Mouse (Mus musculus): ENCODE measurements at regions not wholly inside any gene's neighbourhood (a gene's known extent, or its start where the extent isn't known, plus 50 kb on each side); places are given as distances from the start of the nearest gene placed in this dataset.

DNA sequence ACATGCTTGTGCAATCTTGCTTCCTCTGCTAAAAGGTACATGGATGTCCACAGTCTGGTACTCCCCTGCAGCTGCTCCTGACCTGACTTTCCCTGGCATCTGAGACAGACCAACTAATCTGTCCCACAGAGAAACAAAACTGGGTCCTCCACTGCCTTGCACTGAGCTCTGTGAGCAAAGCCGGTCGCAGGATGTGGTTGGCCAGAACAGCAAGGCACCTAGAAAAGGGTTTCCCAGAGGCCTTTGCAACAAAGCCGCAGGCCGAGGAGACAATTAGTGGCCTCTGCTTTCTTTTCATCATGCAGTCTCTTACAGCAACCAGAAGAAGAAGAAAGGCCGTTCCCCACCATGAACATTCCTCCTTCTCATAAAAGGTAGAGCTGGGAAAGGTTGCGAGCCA lies 246.1 kb downstream of the 3110018I06Rik start:
- DNase-seq (no peak), ATAC-seq (ENCODE audit: insufficient read depth) (no peak)
- H3K4me2 ChIP-seq: no peak overlapping the region
- H3K36me3 ChIP-seq (ENCODE audit: insufficient read depth): no peaks in the 10 kb centered on the region
- TF ChIP-seq CTCF (IDR thresholded peaks at IDR 0.05; ENCODE audit: low read depth): no peak
- no peaks in the 10 kb centered on the region for H3K9me3 ChIP-seq (ENCODE audit: low read depth, low read length)
- no peak overlapping the region for H3K9ac ChIP-seq
- H3K4me3 ChIP-seq (ENCODE audit: low read depth, low read length): no peak overlapping the region
- H3K27me3 ChIP-seq (ENCODE audit: insufficient read depth, low read length): no peaks in the 10 kb centered on the region
- no peak overlapping the region for H3K27ac ChIP-seq (ENCODE audit: low read depth)
- WGBS: 91% methylated on average over 6 of the region's 6 CpGs
- H3K4me1 ChIP-seq (ENCODE audit: insufficient read depth): no peaks in the 10 kb centered on the region

DNA sequence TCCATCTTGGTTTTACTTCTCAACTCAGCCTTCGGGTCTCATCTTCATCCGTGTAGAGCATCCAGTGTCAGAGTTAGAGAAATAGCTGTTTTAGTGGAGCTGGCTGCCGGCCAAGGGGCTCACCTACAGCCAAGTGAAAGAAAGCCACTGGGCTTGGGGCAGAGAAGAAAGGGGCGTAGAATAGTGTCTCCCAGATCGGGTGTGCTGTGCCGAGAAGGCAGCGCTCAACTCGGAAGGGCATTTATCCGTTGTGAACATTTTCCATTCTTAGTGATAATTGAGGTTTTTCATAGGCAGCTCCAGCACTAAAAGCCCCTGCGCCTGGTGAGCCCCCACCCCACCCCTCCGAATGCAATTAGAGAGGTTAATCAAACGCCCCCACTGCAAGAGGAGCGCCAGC lies 254.2 kb downstream of the 3110018I06Rik start:
- DNase-seq (no peak), ATAC-seq (ENCODE audit: insufficient read depth) (no peak)
- no peak overlapping the region for H3K27ac ChIP-seq (ENCODE audit: low read depth)
- no peaks in the 10 kb centered on the region for H3K27me3 ChIP-seq (ENCODE audit: insufficient read depth, low read length)
- H3K4me3 ChIP-seq (ENCODE audit: low read depth, low read length): no peak overlapping the region
- no peaks in the 10 kb centered on the region for H3K9me3 ChIP-seq (ENCODE audit: low read depth, low read length)
- 68% methylated on average over 13 of the region's 13 CpGs for WGBS
- H3K4me1 ChIP-seq (ENCODE audit: insufficient read depth): no peaks in the 10 kb centered on the region
- H3K36me3 ChIP-seq (ENCODE audit: insufficient read depth): no peaks in the 10 kb centered on the region
- no peak for TF ChIP-seq CTCF (IDR thresholded peaks at IDR 0.05; ENCODE audit: low read depth)
- no peak overlapping the region for H3K9ac ChIP-seq
- no peak overlapping the region for H3K4me2 ChIP-seq

DNA sequence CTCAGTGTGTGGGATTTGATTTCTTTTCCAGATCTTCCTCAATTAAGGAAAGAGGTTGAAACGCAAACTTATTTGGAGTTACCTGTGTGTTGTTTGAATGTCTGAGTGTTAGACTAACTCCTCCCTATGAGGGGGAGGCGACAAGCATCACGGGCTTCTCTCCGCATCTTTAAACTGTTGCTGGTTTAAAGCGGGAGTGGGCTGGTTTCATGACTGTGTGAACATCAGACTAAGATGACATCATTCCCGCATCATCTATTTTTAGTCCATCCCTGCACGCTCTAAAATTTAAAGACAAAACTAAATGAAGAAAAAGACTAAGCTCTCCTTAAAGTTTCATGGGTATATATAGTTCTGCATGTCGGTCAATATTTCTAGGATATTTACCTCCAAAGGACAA lies 256.4 kb downstream of the 3110018I06Rik start:
- ATAC-seq (ENCODE audit: insufficient read depth): no peak
- H3K9me3 ChIP-seq (ENCODE audit: low read depth, low read length): no peaks in the 10 kb centered on the region
- no peak for DNase-seq
- TF ChIP-seq CTCF (IDR thresholded peaks at IDR 0.05; ENCODE audit: low read depth): no peak
- no peak overlapping the region for H3K27ac ChIP-seq (ENCODE audit: low read depth)
- no peak overlapping the region for H3K9ac ChIP-seq
- no peak overlapping the region for H3K4me3 ChIP-seq (ENCODE audit: low read depth, low read length)
- H3K4me2 ChIP-seq: no peak overlapping the region
- H3K27me3 ChIP-seq (ENCODE audit: insufficient read depth, low read length): no peaks in the 10 kb centered on the region
- 79% methylated on average over 8 of the region's 8 CpGs for WGBS
- H3K36me3 ChIP-seq (ENCODE audit: insufficient read depth): no peaks in the 10 kb centered on the region
- H3K4me1 ChIP-seq (ENCODE audit: insufficient read depth): 0 out of 2 replicates have a peak, but pooled peaks cover 5% of the 10 kb centered on the region

DNA sequence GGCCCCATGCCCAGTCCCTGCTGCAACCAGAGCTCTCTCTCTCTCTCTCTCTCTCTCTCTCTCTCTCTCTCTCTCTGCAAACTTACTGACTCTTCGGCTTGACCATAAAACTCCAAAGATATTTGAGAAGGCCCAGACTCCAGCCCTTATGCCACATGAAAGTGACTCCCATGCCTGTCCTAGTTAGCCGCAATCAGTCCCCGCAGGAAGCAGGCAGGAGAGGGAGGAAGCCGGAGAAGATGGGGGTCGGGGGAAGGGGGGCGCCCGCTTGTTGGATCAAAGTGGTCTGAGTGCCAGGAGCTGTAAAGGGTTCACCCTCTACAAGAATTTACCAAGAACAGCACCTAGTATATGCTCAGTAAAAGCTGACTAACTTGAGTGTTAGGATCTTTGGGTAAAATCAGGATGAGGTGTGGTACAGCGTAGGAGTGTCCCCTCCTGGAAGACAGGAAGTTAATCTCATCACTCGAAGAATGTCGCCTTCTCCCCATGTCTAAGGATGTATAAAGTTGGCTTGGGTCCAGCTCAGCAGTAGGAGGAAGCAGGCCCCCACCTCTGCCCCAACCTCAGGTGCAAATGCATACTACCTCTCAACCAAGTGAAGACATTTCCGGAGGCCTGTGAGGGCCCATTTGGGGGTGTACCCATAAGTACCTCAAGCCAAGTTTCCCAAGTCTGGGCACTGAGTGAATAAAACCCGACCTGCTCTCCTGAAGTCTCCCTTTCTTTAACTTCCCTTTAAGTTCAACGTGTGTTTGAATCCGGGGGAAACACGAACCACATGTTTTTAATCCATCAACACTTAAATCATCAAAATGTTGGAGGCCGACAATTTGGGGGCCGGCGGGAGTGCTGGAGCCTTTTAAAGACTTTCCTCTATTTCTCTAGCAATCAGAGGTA lies 254.7 kb downstream of the Bcl11b start:
- WGBS: 49% methylated on average over 18 of the region's 18 CpGs
- DNase-seq (peak; percentile 64), ATAC-seq (ENCODE audit: insufficient read depth) (no peak)
- TF ChIP-seq CTCF (IDR thresholded peaks at IDR 0.05; ENCODE audit: low read depth): no peak
- Histone ChIP-seq H3K9ac (no peak overlapping the region), H3K4me3 (ENCODE audit: low read depth, low read length) (no peak overlapping the region), H3K4me1 (ENCODE audit: insufficient read depth) (0 out of 2 replicates have a peak, but pooled peaks cover 5% of the 10 kb centered on the region), H3K4me2 (no peak overlapping the region), H3K36me3 (ENCODE audit: insufficient read depth) (no peaks in the 10 kb centered on the region), H3K27ac (ENCODE audit: low read depth) (no peak overlapping the region), H3K9me3 (ENCODE audit: low read depth, low read length) (no peaks in the 10 kb centered on the region), H3K27me3 (ENCODE audit: insufficient read depth, low read length) (no peaks in the 10 kb centered on the region)

DNA sequence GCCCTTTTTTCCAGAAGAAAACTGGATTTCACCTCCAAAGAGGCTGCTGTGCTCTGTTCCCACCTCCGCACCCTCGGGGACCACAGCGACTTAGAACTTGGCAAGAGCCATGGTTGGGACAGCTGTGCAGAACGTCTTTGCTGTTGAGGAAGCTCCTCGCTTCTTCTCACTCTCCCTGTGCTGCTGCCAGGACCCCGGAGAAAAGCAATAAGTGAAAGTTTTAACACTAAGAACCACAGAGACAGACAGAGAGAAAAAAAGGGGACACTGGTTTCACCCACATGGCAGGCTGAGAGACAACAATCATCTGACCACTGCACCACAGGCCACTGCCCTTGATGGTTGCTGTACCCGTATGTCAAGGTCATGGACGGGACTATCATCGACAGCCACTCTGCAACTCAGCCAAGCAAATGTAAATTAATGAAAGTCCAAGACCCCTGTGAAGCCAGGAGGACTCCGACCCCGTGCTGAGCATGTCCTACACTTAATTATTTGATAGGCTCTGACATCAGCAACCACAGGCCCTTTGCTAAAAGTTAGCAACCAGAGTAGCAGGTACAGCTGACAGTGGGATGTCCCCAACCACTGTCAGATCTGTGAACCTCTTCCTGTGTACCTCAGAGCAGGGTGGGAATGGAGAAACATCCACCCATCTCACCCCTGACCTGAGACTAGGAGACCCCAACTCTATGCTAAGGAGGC lies 253.9 kb downstream of the Bcl11b start:
- H3K9ac ChIP-seq: no peak overlapping the region
- no peaks in the 10 kb centered on the region for H3K27me3 ChIP-seq (ENCODE audit: insufficient read depth, low read length)
- no peaks in the 10 kb centered on the region for H3K9me3 ChIP-seq (ENCODE audit: low read depth, low read length)
- WGBS: 50% methylated on average over 11 of the region's 11 CpGs
- H3K4me2 ChIP-seq: no peak overlapping the region
- no peak for ATAC-seq (ENCODE audit: insufficient read depth)
- no peak overlapping the region for H3K27ac ChIP-seq (ENCODE audit: low read depth)
- 0 out of 2 replicates have a peak, but pooled peaks cover 5% of the 10 kb centered on the region for H3K4me1 ChIP-seq (ENCODE audit: insufficient read depth)
- no peak overlapping the region for H3K4me3 ChIP-seq (ENCODE audit: low read depth, low read length)
- H3K36me3 ChIP-seq (ENCODE audit: insufficient read depth): no peaks in the 10 kb centered on the region
- no peak for DNase-seq
- no peak for TF ChIP-seq CTCF (IDR thresholded peaks at IDR 0.05; ENCODE audit: low read depth)

DNA sequence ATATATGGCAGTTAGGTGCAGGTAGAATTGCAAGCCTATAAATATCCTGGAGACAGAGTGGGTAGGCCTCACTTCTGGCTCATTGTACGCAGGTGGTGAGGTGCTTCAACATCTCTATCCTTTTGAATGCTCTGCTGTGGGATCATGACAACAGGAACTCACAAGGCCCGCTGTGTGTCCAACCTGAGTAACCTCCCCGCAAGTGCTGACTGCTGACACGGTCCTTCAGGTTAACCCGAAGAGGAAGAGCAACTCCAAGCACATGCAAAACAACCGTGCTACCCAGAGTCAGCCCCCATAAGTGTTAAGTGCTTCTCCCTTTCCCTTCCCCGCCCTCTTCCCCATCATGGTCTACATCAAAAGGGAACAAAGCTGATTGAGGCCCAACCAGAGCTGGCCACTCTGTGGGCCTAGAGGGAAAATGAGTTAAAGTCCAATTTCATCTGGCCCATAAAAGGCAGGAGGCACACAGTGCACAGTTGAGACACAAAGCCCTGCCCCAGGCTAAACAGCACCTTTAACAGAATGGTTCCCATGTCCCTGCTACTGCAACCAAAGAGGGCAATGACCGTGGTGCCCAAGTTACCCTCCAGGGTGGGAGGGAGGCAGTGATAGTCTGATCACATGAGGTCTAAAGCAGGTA lies 253.0 kb downstream of the Bcl11b start:
- Histone ChIP-seq H3K9ac (no peak overlapping the region), H3K4me1 (ENCODE audit: insufficient read depth) (0 out of 2 replicates have a peak, but pooled peaks cover 9% of the 10 kb centered on the region), H3K4me3 (ENCODE audit: low read depth, low read length) (no peak overlapping the region), H3K36me3 (ENCODE audit: insufficient read depth) (no peaks in the 10 kb centered on the region), H3K27ac (ENCODE audit: low read depth) (no peak overlapping the region), H3K4me2 (no peak overlapping the region), H3K27me3 (ENCODE audit: insufficient read depth, low read length) (no peaks in the 10 kb centered on the region), H3K9me3 (ENCODE audit: low read depth, low read length) (no peaks in the 10 kb centered on the region)
- DNase-seq: no peak
- no peak for ATAC-seq (ENCODE audit: insufficient read depth)
- WGBS: 85% methylated on average over 8 of the region's 8 CpGs
- TF ChIP-seq CTCF (IDR thresholded peaks at IDR 0.05; ENCODE audit: low read depth): no peak

DNA sequence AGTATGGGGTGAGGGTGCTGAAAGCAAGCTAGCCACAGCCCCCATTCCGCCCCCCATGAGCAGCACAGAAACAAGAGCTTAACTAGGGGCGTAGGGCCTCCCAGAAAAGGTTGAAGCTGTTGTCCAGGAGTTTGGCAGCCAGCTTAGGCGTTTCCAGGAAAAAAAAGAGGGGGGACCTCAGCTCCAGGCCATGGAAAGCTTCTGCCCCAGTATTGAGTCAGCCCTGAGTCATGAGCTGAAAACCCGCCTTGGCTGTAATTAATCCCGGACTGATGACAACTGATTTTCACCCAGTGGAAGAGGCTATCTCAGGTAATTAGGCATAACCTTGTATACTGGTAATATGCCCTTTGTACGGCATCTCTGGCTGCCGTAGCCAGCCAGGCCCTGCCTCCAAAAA lies 251.3 kb downstream of the Bcl11b start:
- H3K36me3 ChIP-seq (ENCODE audit: insufficient read depth): no peaks in the 10 kb centered on the region
- no peak overlapping the region for H3K9ac ChIP-seq
- no peaks in the 10 kb centered on the region for H3K27me3 ChIP-seq (ENCODE audit: insufficient read depth, low read length)
- H3K4me2 ChIP-seq: no peak overlapping the region
- no peak overlapping the region for H3K4me3 ChIP-seq (ENCODE audit: low read depth, low read length)
- 55% methylated on average over 7 of the region's 7 CpGs for WGBS
- no peaks in the 10 kb centered on the region for H3K9me3 ChIP-seq (ENCODE audit: low read depth, low read length)
- ATAC-seq (ENCODE audit: insufficient read depth) (no peak), DNase-seq (no peak)
- H3K27ac ChIP-seq (ENCODE audit: low read depth): no peak overlapping the region
- no peak for TF ChIP-seq CTCF (IDR thresholded peaks at IDR 0.05; ENCODE audit: low read depth)
- peaks cover 18% of the 10 kb centered on the region for H3K4me1 ChIP-seq (ENCODE audit: insufficient read depth)
